Mouse (Mus musculus): ENCODE results near the gene Angel2.

Angel2 gene

GRCm38 (mm10) chr1:190980470-190980869 is 55.6 kb downstream of the Angel2 start:
- no peak for ATAC-seq (ENCODE audit: low TSS enrichment)

- no peak for ATAC-seq (ENCODE audit: low TSS enrichment)
Observed at GRCm38 (mm10) chr1:190981412-190981811, 56.5 kb downstream of the Angel2 start.

GRCm38 (mm10) chr1:190989437-190990082 is 64.6 kb downstream of the Angel2 start:
- no peak for ATAC-seq (ENCODE audit: low TSS enrichment)

GRCm38 (mm10) chr1:190995548-190995947 is 70.6 kb downstream of the Angel2 start:
- no peak for ATAC-seq (ENCODE audit: low TSS enrichment)

- no peak for ATAC-seq (ENCODE audit: low TSS enrichment)
Observed at GRCm38 (mm10) chr1:190996346-190996877, 71.5 kb downstream of the Angel2 start.
